Mouse (Mus musculus): ENCODE data around the gene Rbfox3.

GRCm38 (mm10) chr11:118768441-118768840 lies 143.0 kb downstream of the Rbfox3 start:
- TF ChIP-seq CTCF (IDR thresholded peaks at IDR 0.05; ENCODE audit: extremely low read depth, insufficient read length, insufficient replicate concordance, low read depth, low read length) (no peak), POLR2A (IDR thresholded peaks at IDR 0.05; ENCODE audit: low read depth, low read length) (no peak)

Data from small intestine, adult 2 months (tissue).